Mouse (Mus musculus) cerebellum, adult 11 months (tissue): ENCODE measurements at regions not wholly inside any gene's neighbourhood (a gene's known extent, or its start where the extent isn't known, plus 50 kb on each side); places are given as distances from the start of the nearest gene placed in this dataset.
"Not testable (repeated sequence)": the region's sequence is repeated elsewhere in the genome, so short reads cannot be mapped to it uniquely, and the experiment has no call there.

Experiments
- DNase-seq: peaks from one replicate; pipeline ENCODE4 v3.0.0; 2022

GRCm38 (mm10) chr7:59797212-59797611 is 207.6 kb downstream of the Snurf start:
- DNase-seq, result not testable (repeated sequence)

GRCm38 (mm10) chr7:59769749-59770148 is 235.1 kb downstream of the Snurf start:
- DNase-seq, result not testable (repeated sequence)

GRCm38 (mm10) chr7:59768641-59769040 is 236.2 kb downstream of the Snurf start:
- peak; percentile 14 for DNase-seq

GRCm38 (mm10) chr7:59767325-59767724 is 237.5 kb downstream of the Snurf start:
- not testable (repeated sequence) for DNase-seq
